Mouse (Mus musculus) regulatory T cell (primary cell): ENCODE data around the gene Srebf2.

Source experiments
- in situ Hi-C: fragments of 300-600 bp; cut with MboI, MseI; formaldehyde crosslinking; loops from one replicate; pipeline ENCODE4 v1.15.1; 2025; ENCODE audit warnings: high pct_unique_total_duplicates

Gene Srebf2

DNA sequence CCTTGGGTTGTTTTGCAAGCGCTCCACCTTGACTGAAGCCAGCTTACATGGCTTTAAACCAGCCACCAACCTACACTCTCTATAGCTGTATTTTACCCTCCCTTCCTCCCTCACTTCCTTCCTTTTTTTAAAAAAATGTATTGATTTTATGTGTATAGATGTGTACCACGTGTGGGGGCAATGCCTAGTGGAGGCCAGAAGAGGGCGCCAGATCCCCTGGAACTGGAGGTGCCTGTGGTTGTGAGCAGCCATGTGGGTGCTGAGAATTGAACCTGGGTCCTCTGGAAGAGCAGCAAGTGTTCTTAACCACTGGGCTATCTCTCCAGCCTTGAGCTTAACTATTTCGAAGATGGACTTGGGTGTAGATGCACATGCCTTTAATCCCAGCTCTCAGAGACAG is 35.3 kb downstream of the Srebf2 start:
- in situ Hi-C loops = loop anchor here (10.0 kb wide), 1 partner anchor 548 kb away; no protein-coding TSS in a partner anchor

DNA sequence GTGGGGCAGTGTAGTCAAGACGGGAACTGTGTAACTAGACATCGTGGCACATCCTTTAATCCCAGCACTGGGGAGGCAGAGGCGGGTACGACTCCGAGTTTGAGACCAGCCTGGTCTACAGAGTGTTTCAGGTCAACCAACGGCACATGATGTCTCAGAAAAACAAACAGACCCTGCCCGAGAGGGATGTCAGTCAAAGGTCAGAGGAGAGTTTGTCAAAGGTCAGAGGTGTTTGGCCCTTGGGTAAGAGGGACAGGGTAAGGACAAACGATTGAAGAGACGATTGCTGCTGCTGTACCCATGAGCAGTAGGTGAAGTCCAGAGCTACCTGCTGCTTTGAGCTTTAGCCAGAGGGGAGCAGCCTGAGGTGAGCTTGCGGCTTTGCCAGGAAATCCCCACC is 36.6 kb downstream of the Srebf2 start:
- in situ Hi-C loops = loop anchor here (10.0 kb wide), 1 partner anchor 549 kb away; no protein-coding TSS in a partner anchor

DNA sequence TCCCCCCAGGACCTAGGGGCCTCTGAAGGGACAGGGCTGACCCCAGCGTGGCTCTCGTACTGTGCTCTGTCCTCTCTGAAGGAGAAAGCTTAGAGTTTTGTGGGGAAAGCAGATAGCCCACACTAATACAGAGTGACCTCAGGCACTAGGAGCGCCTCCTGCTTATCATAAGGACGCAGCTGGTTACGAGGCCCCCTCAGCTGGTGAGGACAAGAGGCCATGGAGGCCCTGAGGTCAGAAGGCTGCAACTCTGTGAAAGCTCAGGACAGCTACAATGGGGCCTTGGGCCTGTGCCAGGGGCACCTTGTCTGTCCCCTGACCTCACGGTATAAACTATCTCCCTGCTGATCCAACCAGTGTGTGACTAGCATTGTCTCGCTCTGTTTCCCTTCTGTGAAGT is 37.2 kb downstream of the Srebf2 start:
- in situ Hi-C loops = loop anchor here (10.0 kb wide), 1 partner anchor 549 kb away; no protein-coding TSS in a partner anchor

DNA sequence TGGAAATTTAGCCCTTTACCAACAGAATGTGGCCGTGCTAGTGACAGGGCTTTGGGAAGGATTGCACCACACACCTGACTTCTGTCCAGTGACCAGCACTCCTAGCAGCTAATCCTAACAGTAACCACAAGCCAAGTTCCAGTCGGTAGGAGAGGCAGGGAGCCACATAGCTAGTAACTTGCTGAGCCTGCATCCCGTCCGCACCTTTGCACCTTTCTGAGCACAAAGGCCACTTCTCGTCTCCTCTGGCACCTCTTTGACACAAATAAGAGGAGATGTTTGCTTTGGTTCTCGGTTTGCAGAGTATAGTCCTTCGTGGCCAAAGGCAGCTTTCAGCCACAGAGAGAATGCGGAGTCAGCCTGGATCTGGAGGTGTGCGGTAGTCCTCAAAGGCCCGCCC is 37.7 kb downstream of the Srebf2 start:
- in situ Hi-C loops = loop anchor here (10.0 kb wide), 1 partner anchor 550 kb away; no protein-coding TSS in a partner anchor

DNA sequence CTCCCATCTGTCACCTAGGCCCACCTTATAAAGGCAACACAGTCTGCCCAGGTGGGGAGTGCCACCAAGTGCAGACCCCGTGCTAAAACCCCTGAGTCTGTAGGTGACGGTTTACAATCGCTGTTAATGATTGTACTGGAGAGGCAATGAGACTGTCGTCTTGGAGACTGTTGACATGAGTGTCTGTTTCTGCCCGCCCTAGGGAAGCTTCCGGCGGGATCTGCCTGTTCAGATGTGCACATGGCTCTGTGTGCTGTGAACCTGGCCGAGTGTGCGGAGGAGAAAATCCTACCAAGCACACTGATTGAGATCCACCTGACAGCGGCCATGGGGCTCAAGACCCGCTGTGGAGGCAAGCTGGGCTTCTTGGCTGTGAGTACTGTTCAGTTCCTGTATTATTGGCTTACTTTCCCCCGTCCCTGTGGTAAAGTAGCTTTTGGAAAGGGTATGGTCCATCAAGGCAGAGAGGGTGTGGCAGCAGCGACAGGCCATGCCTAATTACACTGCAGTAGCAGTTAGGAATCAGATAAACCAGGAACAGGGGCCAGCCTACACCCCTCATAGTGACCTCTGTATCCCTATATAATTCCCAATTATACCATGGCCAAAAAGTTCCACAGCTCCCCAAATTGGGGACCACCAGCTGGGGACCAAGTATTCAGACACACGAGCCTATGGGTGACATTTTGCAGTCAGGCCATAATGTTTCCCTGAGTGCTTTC is 38.2 kb downstream of the Srebf2 start:
- in situ Hi-C loops = loop anchor here (10.0 kb wide), 1 partner anchor 550 kb away; no protein-coding TSS in a partner anchor

DNA sequence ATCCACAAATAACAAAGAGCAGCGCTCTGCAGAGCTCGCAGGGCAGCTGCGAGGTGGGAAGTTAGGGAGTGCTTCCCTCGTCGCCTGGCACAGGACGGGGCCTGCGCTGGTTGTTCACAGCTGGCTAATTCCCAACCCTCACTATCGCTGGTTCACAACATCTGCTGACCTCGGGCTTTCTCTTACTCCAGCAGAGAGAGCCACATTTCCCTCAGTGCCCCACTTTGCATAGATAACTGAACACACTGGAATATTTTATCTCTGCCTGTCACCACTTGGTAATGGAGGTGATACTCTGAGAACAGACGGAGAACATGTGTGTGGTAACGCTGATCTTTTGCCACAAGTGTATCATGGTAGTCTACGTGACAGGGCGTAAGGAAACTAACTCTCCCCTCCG is 39.1 kb downstream of the Srebf2 start:
- in situ Hi-C loops = loop anchor here (10.0 kb wide), 1 partner anchor 551 kb away; no protein-coding TSS in a partner anchor

DNA sequence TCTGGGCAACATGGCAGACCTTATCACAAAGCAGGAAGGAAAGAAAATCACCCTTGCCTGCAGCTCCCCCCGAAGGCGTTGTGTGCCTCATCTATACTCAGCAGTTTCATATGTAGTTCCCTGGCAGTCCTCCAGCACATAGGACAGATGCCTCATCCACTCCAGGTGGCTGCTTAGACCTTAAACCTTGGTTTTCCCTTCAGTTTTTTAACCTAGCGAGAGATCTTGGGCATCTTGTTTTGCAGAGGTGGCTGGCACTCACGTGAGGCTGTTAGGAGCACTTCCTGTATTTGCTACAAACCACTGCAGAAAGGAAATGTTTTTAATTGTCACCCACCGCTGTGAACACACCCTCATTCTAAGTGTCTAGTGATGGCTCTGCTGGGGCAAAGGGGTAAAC is 40.0 kb downstream of the Srebf2 start:
- in situ Hi-C loops = loop anchor here (10.0 kb wide), 1 partner anchor 552 kb away; no protein-coding TSS in a partner anchor

DNA sequence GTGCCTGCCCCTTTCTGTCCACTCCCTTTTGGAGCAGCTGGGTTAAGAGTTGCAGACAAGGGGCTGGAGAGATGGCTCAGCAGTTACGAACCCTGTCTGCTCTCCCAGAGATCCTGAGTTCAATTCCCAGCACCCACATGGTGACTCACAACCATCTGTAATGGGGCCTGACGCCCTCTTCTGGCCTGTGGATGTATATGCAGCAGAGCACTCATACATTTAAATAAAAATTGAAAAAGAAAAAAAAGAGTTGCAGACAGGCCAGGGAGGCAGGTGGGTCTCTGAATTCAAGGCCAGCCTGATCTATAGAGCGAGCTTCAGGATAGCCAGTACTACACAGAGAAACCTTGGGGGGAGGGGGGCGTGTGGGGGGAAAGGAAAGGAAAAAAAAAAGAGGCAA is 40.4 kb downstream of the Srebf2 start:
- in situ Hi-C loops = loop anchor here (10.0 kb wide), 1 partner anchor 553 kb away; no protein-coding TSS in a partner anchor

DNA sequence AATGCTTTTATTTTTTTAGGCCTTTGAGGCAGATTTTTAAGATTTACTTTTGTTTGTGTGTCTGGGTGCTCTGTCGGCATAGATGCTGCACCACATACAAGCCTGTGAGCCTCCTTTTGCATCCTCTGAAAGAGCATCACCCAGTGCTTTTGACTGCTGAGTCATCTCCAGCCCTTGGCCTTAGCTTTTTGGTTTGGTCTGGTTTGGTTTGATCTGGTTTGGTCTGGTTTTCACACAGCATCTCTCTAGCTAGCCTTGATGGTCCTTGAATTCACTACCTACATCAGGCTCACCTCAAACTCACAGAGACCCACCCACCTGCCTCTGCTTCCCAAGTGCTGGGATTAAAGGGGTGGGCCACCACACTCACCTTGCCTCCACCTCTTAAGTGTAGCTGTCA is 40.9 kb downstream of the Srebf2 start:
- in situ Hi-C loops = loop anchor here (10.0 kb wide), 1 partner anchor 553 kb away; no protein-coding TSS in a partner anchor

DNA sequence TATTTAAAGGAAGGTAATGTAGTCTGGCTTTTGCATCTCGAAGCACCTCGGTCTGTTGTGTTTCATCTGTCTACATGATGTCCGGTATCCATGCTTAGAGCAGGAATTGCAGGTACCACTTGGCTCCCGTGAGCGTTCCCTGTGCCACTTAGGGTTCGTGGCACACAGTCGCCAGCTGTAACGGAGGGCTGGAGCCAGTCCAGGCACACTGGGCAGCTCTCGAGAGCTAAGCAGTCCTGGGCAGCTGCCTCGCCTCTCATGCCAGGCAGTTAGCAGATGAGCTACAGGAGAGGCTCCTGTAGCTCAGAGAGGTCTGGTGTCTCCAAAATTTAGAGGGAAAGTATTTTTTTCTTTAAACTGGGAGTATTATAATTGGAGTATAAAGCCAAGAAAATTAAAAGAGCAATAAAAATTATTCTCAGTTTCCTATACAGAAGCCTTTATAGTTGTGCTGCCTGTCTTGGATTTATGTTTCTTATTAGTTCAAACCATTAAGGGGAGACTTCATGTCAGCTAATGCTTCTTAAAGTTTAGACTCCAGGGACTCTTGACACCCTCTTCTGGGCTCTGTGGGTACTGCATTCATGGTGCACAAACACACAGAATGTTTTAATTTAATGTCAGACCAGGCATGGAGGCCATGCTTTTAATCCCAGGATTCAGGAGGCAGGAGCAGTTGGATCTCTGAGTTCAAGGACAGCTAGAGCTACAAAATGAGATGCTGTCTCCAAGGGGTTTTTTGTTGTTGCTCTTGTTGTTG is 41.7 kb downstream of the Srebf2 start:
- in situ Hi-C loops = loop anchor here (10.0 kb wide), 1 partner anchor 554 kb away; no protein-coding TSS in a partner anchor

DNA sequence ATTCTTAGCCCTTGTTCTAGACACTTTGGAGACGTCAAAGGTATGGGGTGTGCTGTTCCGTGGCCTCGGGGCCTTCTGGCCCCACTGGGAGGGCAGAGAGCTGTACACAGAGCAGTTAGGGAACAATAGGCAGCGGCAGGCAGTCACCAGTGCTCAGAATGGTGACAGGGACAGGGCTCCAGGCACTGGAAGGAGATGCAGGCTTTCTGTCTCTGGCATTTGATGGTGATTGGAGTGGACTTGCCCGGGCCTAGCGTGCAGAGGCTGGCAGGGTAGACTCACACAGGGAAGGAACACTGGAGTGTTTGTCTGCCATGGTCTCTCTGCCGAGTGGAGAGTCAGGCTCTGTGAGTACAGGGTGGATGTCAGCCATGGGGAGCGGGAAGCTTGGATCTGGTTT is 45.6 kb downstream of the Srebf2 start:
- in situ Hi-C loops = no loop called here

DNA sequence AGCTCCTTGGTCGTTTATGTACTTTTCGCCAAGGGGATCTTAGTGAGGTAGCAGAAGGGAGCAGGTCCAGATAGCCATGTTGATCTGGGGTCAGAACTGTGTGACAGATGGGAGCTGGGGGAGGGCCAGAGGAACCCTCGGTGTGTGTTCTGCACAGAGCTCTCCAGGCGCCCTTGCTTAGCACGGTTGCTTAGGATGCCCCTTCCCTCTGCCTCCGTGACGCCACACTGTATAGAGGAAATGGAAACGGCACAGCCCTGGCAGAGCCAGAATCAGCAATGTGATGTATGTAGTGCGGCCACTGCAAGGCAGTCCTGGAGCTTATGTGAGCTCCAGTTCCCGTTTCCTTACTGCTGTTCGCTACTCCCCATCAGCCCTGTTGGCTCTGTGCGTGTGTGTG is 49.3 kb downstream of the Srebf2 start:
- in situ Hi-C loops = no loop called here

DNA sequence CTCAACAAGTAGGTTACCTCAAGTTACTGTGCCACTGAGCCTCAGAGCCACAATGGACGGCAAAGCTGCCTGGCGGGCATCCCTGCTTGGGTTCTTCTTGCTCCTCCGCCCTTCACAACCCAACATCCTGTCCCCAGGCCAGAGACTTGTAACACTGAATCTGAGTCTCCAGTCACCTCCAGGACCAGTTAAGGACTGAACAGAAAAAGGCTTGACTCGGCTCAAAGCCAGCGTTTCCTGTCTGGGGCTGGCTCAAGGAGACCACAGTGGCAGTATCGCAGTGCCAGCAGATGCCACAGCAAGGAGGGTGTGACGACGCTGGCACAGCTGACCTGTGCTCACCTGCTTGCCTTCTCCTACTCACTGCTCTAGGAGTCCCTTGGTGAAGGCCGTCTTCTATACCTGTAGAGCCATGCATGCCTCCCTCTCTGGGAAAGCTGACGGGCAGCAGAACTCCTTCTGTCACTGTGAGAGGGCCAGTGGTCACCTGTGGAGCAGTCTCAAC is 50.3 kb downstream of the Srebf2 start:
- in situ Hi-C loops = no loop called here

DNA sequence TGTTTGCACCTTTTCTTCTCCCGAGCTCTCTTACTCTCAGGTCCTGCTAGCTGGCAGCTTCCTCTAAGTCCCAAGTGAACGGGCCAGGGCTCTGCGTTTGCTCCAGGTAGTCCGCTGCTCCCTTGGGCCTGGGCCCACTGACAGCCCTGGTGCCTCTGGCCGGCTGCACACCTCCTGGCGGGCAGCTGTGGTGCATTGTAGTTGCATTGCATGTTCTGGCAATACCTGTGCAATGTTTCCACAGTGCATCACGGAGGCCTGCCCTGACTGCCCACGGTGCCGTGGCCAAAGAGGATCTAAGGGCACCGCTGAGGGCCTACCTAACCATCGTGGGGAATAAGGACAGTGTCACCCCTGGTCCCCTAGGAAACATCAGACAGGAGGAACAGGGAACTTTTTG is 51.0 kb downstream of the Srebf2 start:
- in situ Hi-C loops = no loop called here

DNA sequence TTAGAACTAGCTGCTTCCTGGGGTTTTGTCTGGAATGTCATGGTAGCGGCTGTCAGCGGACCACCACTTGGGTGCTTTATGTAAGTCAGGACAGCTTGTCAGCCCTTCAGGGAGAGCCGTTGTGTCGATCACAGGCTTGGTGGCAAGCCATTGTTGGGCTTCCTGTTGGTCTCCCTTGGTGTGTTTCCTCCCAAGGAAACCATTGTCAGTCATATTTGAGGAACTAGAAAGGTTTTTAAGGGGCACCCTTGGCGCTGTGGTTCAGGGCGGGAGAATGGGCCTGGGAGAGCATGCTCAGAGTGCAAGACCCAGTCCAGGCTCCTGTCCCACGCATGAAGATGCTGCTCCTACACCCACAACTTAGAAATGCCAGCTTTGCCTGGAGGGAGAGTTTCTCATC is 51.4 kb downstream of the Srebf2 start:
- in situ Hi-C loops = no loop called here

DNA sequence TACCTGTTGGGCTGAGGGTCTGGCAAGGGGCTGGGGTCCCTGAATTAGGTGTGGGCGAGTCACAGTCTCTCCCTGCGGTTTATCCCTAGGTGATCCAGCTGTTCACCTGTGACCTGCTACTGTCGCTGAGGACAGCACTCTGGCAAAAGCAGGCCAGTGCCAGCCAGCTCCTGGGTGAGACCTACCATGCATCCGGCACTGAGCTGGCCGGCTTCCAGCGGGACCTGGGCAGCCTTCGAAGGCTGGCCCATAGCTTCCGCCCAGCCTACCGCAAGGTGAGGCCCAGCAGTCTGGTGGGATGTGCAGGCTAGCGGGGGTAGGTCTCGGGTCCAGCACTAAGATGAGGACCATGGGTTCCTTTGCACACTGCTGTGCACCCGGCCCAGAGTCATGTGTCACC is 52.6 kb downstream of the Srebf2 start:
- in situ Hi-C loops = no loop called here

DNA sequence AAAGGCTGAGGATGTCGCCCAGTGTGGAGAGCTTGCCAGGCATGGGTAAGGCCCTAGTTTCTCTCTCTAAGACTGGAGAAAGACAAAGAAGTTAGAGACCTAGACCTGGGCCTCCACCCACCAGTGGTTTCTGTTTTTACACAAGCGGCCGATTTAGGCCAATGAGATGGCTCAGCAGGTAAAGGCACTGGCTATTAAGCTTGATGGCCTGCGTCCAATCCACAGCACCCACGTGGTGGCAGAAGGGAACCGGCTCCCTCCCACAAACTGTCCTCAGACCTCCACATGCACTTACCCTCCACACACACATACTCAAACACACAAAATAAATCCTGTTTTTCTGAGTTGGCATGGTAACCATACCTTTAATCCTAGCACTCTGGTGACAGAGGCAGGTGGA is 55.1 kb downstream of the Srebf2 start:
- in situ Hi-C loops = no loop called here

DNA sequence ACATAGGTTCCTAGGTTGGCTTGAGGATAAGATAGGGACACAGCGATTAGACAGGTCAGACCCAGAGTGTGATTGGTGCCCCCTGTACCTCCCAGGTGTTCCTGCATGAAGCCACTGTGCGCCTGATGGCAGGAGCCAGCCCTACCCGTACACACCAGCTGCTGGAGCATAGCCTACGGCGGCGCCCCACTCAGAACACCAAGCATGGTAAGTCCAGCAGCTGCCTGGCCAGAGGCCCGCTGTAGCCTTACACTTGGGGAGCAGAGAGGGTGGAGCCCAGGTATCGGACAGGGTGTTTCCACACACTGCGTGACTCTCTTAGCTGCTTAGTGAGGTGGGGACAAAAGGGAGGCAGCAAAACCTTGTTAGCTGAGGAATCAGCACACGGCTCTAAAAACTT is 56.1 kb downstream of the Srebf2 start:
- in situ Hi-C loops = no loop called here

DNA sequence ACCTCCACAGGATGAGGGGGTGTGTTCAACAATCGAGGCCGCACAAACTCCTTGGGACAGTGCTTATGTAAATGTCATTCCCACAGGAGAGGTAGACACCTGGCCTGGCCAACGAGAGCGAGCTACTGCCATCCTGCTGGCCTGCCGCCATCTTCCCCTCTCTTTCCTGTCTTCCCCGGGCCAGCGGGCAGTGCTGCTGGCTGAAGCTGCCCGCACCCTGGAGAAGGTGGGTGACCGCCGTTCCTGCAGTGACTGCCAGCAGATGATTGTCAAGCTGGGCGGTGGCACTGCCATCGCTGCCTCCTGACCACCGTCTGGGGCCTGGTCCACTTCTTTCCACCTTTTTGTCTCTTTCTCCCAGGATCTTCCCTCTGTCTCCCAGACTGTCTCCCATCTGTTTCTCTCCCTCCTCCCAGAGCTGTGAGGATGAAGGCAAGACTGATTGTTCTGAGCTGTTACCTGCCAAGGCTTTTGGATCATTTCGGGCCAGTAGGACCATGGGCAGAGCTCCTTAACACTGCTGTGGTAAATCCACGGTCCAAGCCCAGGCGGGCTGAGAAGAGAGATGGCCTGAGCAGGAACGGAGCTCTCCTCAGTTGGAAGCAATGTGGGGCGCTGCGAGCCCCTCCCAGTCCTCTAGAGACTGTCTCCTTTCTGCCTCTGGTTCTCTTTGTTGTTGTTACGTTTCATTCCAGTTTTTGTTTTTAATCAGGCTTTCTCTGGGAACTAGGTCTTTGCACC is 56.8 kb downstream of the Srebf2 start:
- in situ Hi-C loops = no loop called here

DNA sequence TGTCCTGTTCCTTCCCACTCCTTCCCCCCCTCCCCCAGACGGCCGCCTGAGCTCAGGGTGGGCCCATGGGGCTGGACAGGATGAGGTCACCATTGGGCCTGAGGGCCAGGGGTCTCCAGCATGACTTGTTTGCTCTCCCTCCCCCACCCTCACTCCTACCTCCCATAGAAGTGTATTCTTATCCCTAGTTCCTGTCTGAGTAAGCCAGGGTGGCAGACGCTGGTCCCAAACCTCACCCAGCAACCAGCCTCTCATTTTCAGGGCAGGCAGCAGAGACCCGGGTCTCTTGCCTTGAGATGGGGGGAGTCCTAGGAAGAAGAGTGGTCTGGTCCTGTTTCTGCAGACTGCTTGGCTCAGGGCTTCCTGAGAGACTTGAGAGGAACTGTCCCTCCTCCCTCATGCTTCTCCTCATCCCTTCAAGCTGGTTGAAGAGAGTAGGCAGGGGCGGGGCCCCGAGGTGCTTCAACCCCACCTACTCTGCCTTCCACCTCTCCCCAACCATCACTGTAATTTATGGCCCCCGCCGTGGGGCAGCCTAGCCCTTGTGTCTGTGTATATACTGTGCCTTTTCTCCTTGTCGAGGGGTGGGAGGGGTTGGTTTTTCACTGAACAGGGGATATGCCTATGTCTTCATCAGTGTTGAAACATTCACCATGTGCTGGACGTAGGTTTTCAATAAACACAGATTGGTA is 57.8 kb downstream of the Srebf2 start:
- in situ Hi-C loops = no loop called here
